Mouse (Mus musculus) bone marrow macrophage, adult 2 months (primary cell): Measurements from ENCODE around the gene 1700010B08Rik. TPM values are rescaled to one million over a fixed set of nuclear protein-coding genes. Genes with fewer than 3 reads are reported as not detected.

Experiments used
- H3K27ac ChIP-seq: 2 replicates; pipeline ENCODE4 v1.5.1; 2012; ENCODE audit warnings: low read depth, low read length; ENCODE audit not compliant: insufficient read depth
- H3K4me1 ChIP-seq: 2 replicates; pipeline ENCODE4 v1.6.1; 2012; ENCODE audit warnings: low read length; ENCODE audit not compliant: control insufficient read depth, insufficient read depth
- H3K4me3 ChIP-seq: 2 replicates; pipeline ENCODE4 v1.5.1; 2012; ENCODE audit warnings: mild to moderate bottlenecking, low read length, moderate library complexity; ENCODE audit not compliant: insufficient read depth
- CTCF ChIP-seq: IDR thresholded peaks from 2 replicates; pipeline ENCODE4 v1.5.1; 2012; ENCODE audit warnings: low read depth, mild to moderate bottlenecking, low read length, moderate library complexity
- POLR2A ChIP-seq: IDR thresholded peaks from 2 replicates; pipeline ENCODE4 v1.6.1; 2012; ENCODE audit warnings: mild to moderate bottlenecking, low read depth, low read length, borderline replicate concordance
- polyA plus RNA-seq: library from polyadenylated mRNA; stranded (reverse); fragments of >200 nt; gene quantifications from 2 replicates; pipeline ENCODE4 v1.2.4, GENCODE M21; 2012; ENCODE audit not compliant: missing spikeins, insufficient read depth, insufficient read length

1700010B08Rik gene
- polyA plus RNA-seq, 1 experiment = not detected

- peak overlapping the region; percentile 84 for H3K4me3 ChIP-seq
Observed at GRCm38 (mm10) chr2:173739107-173739506, 19.9 kb downstream of the 1700010B08Rik start.

GRCm38 (mm10) chr2:173742090-173742489 lies 22.9 kb downstream of the 1700010B08Rik start:
- peaks cover 39% of the 10 kb centered on the region for H3K4me1 ChIP-seq

More at GRCm38 (mm10) chr2:173739107-173739506, 19.9 kb downstream of the 1700010B08Rik start:
- peaks cover 39% of the 10 kb centered on the region for H3K4me1 ChIP-seq
- peak overlapping the region; percentile 78 for H3K27ac ChIP-seq
- TF ChIP-seq POLR2A (no peak), CTCF (no peak)

DNA sequence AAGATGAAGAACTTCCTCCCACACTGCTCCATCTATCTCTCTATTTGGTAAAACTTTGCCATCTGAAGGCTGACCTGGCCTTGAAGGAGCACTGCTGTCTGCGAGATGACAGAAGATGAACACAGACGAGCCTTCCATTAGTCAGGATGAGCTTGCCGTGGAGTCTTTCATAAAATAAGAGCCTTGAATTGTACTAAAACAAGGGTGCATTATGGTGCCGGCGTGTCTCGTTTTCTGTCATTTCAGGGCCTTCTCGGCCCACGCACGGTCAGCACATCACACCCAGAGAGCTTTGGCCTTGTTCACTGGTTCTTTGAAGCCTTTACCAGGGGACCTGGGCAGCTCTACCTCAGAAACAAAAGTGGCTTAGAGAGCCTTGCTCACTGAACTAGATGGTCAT lies 23.5 kb downstream of the 1700010B08Rik start:
- H3K27ac ChIP-seq = no peak overlapping the region
- no peak for TF ChIP-seq CTCF
- no peak for TF ChIP-seq POLR2A
- peaks cover 46% of the 10 kb centered on the region for H3K4me1 ChIP-seq
- no peak overlapping the region for H3K4me3 ChIP-seq

More at GRCm38 (mm10) chr2:173742090-173742489, 22.9 kb downstream of the 1700010B08Rik start:
- TF ChIP-seq POLR2A (no peak), CTCF (no peak)
- Histone ChIP-seq H3K27ac (no peak overlapping the region), H3K4me3 (no peak overlapping the region)

DNA sequence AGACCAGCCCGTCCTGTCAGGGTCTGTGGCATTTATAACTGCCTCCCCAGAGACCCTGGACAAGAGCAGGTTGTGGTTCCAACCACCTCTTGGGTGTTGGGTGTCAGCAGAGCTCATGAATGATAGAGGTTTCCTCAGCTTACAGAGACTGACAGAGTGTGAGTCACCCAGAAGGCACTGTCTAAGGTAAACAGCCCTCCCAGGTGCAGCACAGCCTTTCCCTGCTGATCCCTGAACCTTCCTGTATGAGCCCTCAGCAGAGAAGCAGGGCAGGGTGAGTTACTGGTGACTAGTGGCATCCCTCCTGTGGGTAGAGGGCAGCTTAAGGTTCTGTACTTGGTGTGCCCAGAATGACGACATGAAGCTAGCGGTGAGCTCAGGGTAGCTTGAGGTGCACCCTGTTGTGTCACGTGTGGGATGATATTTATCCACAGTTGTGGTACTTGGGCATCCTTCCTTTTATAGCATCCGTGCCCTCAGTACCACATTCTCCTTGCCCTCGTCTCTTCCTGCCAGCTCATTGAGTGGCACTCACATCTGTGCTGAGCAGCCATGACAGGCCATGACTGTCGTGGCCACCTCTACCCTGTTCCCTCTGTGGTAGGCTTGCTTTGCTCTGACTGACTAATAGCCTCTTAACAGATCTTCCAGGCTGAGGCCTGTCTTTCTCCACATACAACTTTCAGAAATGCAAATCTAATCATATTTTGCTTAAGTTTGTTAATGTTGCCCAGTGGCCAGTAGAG lies 25.0 kb downstream of the 1700010B08Rik start:
- H3K27ac ChIP-seq = no peak overlapping the region
- H3K4me1 ChIP-seq = peaks cover 39% of the 10 kb centered on the region

DNA sequence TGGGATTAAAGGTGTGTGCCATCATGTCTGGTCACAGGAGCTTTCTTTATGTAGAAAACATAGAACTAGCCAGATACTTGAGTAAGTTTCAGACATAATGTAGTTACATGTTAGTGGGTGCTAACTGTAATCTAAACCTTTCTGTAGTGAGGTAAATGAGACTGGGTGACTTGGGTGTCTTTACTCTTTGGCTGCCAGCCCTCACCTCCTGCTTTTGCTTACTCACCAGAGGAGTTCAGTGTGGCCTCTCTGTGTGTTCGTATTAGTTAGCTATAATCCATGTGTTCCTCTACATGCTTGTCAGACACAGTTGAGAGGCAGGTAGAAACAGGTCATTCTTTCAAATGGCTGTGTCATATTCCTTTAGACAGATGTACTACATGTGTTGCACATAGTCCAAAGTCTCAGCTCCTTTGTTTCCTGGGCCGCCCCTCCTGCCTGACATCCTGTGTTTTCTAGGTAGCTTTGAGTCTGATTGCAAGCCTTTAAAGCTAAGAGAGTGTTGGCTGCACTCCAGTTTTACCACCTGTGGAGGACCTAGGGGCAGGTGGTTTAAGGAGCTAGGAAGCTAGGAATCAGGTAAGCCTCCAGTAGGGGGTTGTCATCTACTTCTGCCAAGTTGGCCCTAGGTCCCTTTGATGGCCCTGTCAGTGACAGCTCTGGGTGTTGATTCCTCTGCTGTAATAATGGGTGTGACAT lies 29.9 kb downstream of the 1700010B08Rik start:
- TF ChIP-seq POLR2A (no peak), CTCF (no peak)
- no peak overlapping the region for H3K4me3 ChIP-seq
- peaks cover 10% of the 10 kb centered on the region; the same call in 1 of the 2 replicates for H3K4me1 ChIP-seq
- no peak overlapping the region for H3K27ac ChIP-seq

More for the DNA sequence above, 25.0 kb downstream of the 1700010B08Rik start:
- TF ChIP-seq POLR2A = no peak
- TF ChIP-seq CTCF = no peak
- no peak overlapping the region for H3K4me3 ChIP-seq

- no peak overlapping the region for H3K4me3 ChIP-seq
- peaks cover 16% of the 10 kb centered on the region for H3K4me1 ChIP-seq
- H3K27ac ChIP-seq = no peak overlapping the region
- TF ChIP-seq POLR2A = no peak
- no peak for TF ChIP-seq CTCF
Observed at GRCm38 (mm10) chr2:173755433-173756144, 36.4 kb downstream of the 1700010B08Rik start.

DNA sequence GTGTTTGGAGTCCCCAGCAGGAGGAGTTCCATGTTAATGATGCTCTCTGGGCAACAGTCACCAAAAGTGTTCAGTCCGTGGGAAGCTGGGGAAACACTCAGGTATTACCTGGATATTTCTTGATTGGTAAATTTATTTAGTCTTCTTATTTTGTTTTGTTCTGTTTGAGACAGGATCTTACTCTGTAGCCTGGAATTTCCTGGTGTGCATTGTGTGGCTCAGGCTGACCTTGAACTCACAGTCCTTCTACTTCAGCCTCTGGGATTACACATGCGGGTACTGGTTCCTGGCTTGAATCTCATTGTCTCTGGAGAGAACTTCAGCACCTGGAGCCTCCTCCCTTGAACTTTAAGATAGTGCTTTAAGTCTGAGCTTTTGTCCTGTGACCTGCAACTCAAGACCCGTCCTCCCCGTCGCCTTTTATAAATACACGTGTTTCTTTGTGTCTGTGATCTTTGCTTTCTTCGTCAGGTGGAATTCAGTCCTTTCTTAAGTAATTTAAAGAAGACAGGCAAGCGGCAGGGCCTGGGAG lies 38.5 kb downstream of the 1700010B08Rik start:
- Histone ChIP-seq H3K4me3 (no peak overlapping the region), H3K4me1 (peaks cover 20% of the 10 kb centered on the region), H3K27ac (no peak overlapping the region)
- TF ChIP-seq POLR2A = no peak
- no peak for TF ChIP-seq CTCF

GRCm38 (mm10) chr2:173760607-173761006 lies 41.4 kb downstream of the 1700010B08Rik start:
- Histone ChIP-seq H3K27ac (no peak overlapping the region), H3K4me1 (peaks cover 15% of the 10 kb centered on the region), H3K4me3 (no peak overlapping the region)
- TF ChIP-seq CTCF = no peak
- no peak for TF ChIP-seq POLR2A

GRCm38 (mm10) chr2:173764629-173765028 lies 45.4 kb downstream of the 1700010B08Rik start:
- TF ChIP-seq POLR2A (no peak), CTCF (no peak)
- Histone ChIP-seq H3K4me3 (no peak overlapping the region), H3K4me1 (peaks cover 33% of the 10 kb centered on the region), H3K27ac (no peak overlapping the region)
